Mouse (Mus musculus) forebrain, embryonic 16.5 days (tissue): Measurements from ENCODE around the gene Mrln. TPM values are rescaled to one million over a fixed set of nuclear protein-coding genes. Genes with fewer than 3 reads are reported as not detected.
A peak's percentile ranks its signal among the peaks of the same experiment; 100 is the strongest.

Experiments used
- ATAC-seq: fragments of 200-750 bp; cut with Nextera tagmentation; 2 replicates; pipeline ENCODE4 v1.8.0; 2017; ENCODE audit warnings: mild to moderate bottlenecking, moderate library complexity
- H3K27ac ChIP-seq: fragments of 300-500 bp; sonication (generic); 2 replicates; pipeline ENCODE4 v1.5.1; 2014; ENCODE audit warnings: low read length, control low read depth
- H3K27me3 ChIP-seq: fragments of 300-500 bp; sonication (generic); replicated peaks from 2 replicates; pipeline ENCODE4 v1.6.1; 2014; ENCODE audit warnings: low read length; ENCODE audit not compliant: control insufficient read depth, insufficient read depth
- H3K36me3 ChIP-seq: fragments of 300-500 bp; sonication (generic); 2 replicates; pipeline ENCODE4 v1.6.1; 2014; ENCODE audit not compliant: control insufficient read depth, insufficient read depth
- H3K4me1 ChIP-seq: fragments of 300-500 bp; sonication (generic); replicated peaks from 2 replicates; pipeline ENCODE4 v1.6.1; 2014; ENCODE audit warnings: low read length; ENCODE audit not compliant: control insufficient read depth, insufficient read depth
- H3K4me2 ChIP-seq: fragments of 300-500 bp; sonication (generic); 2 replicates; pipeline ENCODE4 v1.6.1; 2014; ENCODE audit warnings: mild to moderate bottlenecking, low read length, control low read depth
- H3K4me3 ChIP-seq: fragments of 300-500 bp; sonication (generic); replicated peaks from 2 replicates; pipeline ENCODE4 v1.5.1; 2014; ENCODE audit warnings: mild to moderate bottlenecking, low read length, control low read depth
- H3K9ac ChIP-seq: fragments of 300-500 bp; sonication (generic); replicated peaks from 2 replicates; pipeline ENCODE4 v1.6.1; 2014; ENCODE audit warnings: low read depth, low read length, control low read depth
- H3K9me3 ChIP-seq: fragments of 300-500 bp; sonication (generic); 2 replicates; pipeline ENCODE4 v1.6.1; 2016; ENCODE audit warnings: low read length; ENCODE audit not compliant: control insufficient read depth
- WGBS: fragments of 180-500 bp; shearing (Covaris S2); extraction: QIAGEN DNeasy Blood & Tissue Kit; methylation state at CpG from one replicate; pipeline ENCODE4 v1.1.7; 2014; 5-methylcytosine and 5-hydroxymethylcytosine counted together
- polyA plus RNA-seq: library from polyadenylated mRNA; unstranded; fragments of >200 nt; fragmentation: Nextera tagmentation; extraction: Ambion mirVana; gene quantifications from 2 replicates; pipeline ENCODE4 v1.2.1, GENCODE M21; 2015

Mrln gene
- polyA plus RNA-seq: not detected in 2 replicates

DNA sequence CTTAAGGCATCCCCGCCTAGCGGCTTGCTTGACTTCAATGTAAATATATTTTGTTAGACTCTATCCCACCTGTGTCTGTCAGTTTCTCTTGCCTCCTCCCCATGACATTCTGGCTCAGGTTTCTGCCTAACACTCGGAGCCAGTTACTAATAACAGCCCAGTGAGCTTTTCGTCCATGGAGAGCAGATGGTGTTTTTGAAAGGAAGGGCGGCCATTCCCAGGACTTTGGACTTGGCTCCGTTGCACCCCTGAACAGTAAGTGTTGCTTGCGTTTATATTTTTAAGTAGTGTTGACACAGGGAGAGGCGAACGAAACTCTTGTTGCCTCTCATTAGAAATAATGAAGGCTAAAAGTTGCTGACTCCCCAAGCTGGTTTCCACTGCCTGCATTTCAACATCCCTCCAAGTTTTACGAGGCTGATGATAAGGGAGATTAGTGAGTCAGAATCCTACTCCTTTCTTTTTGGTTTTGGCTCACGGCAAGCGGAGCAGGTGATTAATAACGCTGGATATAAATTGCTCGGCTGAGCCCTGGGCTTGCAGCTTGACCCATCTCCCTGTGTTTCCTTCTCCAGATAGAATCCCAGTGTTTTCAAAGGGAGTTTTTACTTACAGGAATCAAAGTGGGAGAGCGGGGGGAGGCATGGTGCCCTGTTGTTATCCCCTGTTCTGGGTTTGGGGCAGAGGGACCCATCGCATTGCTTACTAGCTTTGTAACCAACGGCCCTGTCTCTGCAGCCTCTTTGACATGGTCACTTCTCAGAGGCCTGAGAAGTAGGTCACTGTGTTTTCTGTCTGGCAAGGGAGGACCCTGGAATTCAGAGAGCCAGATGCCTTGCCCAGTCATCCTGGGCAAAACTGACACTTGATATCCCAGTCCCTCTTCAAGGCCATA, at the start of gene Mrln:
Gene Mrln, plus strand, starts transcription at position 160 of the 895 bp plus-strand sequence.
- Histone ChIP-seq H3K27ac (no peak within 1 kb of the TSS), H3K4me1 (peaks cover 6% of the 10 kb centered on the region), H3K27me3 (no peaks in the 10 kb centered on the region), H3K9me3 (no peaks in the 10 kb centered on the region), H3K4me3 (no peak within 1 kb of the TSS), H3K9ac (no peak within 1 kb of the TSS), H3K4me2 (no peak within 1 kb of the TSS), H3K36me3 (no peaks in the 10 kb centered on the region)
- ATAC-seq: peak; percentile 43; the same call in 1 of the 2 replicates
- 43% methylated on average over 17 of the region's 17 CpGs for WGBS

DNA sequence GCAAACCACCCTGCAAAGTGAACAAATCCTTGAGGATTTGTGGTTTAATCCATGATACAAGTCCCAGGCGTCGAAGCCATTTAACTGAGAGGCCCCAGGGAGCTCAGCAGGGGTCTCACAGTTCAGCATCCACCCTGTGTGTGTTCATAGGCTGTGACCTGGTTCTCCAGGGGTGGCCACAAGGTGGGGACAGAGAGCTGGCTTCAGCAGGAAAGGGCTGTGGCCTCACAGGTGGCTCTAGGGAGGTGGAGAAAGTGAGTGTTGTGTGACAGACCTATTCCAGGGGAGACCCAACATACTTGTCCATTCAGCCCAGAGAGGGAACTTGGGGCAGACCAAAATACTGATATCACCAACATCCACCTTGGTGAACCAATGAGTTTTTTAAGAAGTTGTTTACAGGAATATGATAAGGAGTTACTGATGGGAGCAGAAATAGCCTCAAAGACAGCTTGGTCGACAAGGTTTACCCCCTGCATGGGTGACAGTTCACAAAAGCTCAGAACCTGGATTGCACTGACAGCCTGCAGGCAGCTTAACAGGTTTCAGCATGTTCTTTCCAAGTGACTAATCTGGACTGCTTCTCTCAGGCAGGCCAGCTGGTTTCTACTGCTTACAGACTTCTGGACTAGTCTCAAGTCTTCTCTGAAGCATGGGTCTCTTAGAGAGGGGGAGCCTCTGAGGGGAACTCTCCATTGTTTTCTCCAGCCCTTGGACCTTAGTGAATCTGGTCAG, 47.9 kb upstream of the Mrln start:
- 70% methylated on average over 3 of the region's 3 CpGs for WGBS
- H3K9ac ChIP-seq: no peak overlapping the region
- no peaks in the 10 kb centered on the region for H3K4me1 ChIP-seq
- H3K27me3 ChIP-seq: no peaks in the 10 kb centered on the region
- no peak overlapping the region for H3K4me3 ChIP-seq
- H3K4me2 ChIP-seq: no peak overlapping the region
- peaks cover 7% of the 10 kb centered on the region; the same call in 1 of the 2 replicates for H3K36me3 ChIP-seq
- no peak for ATAC-seq
- no peaks in the 10 kb centered on the region for H3K9me3 ChIP-seq
- H3K27ac ChIP-seq: no peak overlapping the region

DNA sequence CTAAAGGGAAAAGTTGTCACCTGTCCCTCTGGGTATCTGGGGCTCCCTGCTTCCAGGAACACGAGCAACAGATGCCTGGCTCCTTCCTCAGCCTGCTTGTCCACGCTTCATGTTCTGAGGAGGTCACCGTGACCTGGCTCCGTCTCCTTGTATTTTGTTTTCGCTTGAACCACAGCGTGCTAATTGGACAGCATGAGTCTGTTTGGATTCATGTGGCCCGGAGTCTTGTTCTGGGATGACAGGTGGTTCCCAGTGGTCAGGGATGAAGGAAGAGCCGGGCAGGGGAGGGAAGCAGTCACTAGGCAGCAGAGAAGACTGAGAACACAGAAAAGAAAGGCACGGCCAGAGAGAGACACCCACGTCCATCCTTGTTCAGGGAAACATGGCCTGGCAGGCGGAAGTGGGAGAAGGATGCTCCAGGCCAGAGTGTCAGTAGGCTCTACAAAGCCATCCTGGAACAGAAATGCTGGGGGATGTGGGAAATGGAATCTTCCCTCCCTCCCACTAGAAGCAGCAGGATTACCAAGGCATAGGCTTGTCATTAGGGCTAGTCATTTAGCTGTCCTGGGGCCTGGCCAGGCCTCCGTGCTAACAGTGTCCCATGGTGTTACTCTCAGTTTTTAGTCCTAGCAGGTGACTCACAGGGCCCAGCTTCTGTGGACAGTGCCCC, 44.7 kb upstream of the Mrln start:
- no peak for ATAC-seq
- no peak overlapping the region for H3K27ac ChIP-seq

DNA sequence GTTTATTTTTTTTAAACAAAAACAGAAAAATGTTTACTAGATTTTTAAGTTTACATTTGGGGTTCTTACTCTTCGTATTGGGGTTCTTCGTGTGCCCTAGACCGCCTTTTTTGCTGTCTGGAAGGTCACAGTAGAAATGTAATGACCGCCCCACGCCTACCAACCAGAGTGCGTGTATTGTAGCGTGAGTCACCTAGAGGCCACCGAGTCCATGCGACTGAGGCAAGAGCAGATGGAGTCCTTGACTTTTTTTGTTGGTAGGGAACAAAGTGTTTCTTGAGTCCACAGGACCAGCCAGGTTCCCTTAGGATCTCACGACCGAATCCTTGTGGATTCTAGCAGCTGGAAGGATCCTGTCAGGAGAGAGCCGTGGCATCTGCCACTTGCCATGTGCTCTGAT, 43.7 kb upstream of the Mrln start:
- Histone ChIP-seq H3K27me3 (no peaks in the 10 kb centered on the region), H3K9me3 (no peaks in the 10 kb centered on the region), H3K9ac (no peak overlapping the region), H3K4me1 (peaks cover 7% of the 10 kb centered on the region; the same call in 1 of the 2 replicates), H3K27ac (no peak overlapping the region), H3K36me3 (peaks cover 2% of the 10 kb centered on the region; the same call in 1 of the 2 replicates), H3K4me3 (no peak overlapping the region), H3K4me2 (no peak overlapping the region)
- no peak for ATAC-seq
- 92% methylated on average over 12 of the region's 12 CpGs for WGBS

More for the DNA sequence above, 44.7 kb upstream of the Mrln start:
- Histone ChIP-seq H3K9me3 (no peaks in the 10 kb centered on the region), H3K4me2 (no peak overlapping the region), H3K4me1 (peaks cover 4% of the 10 kb centered on the region; the same call in 1 of the 2 replicates), H3K36me3 (peaks cover 3% of the 10 kb centered on the region; the same call in 1 of the 2 replicates), H3K4me3 (no peak overlapping the region), H3K27me3 (no peaks in the 10 kb centered on the region), H3K9ac (no peak overlapping the region)
- WGBS: 71% methylated on average over 12 of the region's 12 CpGs

DNA sequence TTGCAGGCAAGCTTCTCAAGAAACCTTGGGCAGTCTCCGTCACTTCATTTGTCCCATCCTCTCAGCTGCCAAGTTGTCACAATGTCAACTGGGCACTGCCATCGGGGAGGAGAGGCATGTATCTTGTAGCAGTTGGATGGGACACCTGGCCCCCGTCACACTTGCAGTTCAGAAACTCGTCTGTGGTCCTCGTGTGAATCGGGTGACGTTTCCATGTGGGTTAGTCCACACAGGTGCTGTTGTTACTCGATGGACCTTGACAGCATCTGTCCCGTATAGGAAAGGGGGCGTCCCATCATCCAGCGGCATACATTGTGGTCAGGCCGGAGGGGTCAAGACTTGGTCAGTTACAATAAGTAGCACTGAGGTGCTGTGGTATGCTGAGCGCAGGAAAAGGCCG, 43.0 kb upstream of the Mrln start:
- Histone ChIP-seq H3K4me2 (no peak overlapping the region), H3K4me3 (no peak overlapping the region), H3K4me1 (peaks cover 7% of the 10 kb centered on the region; the same call in 1 of the 2 replicates), H3K36me3 (no peaks in the 10 kb centered on the region), H3K9me3 (no peaks in the 10 kb centered on the region), H3K27me3 (no peaks in the 10 kb centered on the region), H3K27ac (no peak overlapping the region), H3K9ac (no peak overlapping the region)
- WGBS: 93% methylated on average over 14 of the region's 14 CpGs
- no peak for ATAC-seq

DNA sequence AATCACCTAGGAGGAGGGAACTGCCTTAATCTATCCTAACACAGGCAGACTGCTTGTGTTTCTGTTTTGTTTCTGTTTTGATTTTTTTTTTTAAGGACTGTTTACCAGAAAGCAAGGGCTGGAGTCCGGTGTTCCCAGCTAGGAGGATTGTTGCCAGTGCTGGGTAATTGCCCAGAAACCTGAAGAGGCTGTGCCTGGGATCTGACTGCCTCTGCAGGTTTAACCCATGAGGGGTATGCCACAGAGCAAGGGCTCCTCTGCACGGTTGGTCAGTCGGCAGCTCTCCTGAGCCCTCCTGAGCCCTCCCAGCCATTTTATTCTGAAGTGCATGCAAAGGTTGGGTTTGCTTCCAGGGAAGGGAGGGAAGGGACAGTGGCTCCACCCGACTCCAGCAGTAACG, 40.8 kb upstream of the Mrln start:
- Histone ChIP-seq H3K27me3 (no peaks in the 10 kb centered on the region), H3K27ac (no peak overlapping the region), H3K9ac (no peak overlapping the region), H3K4me3 (no peak overlapping the region), H3K36me3 (no peaks in the 10 kb centered on the region; the same call in 1 of the 2 replicates), H3K4me2 (no peak overlapping the region), H3K9me3 (no peaks in the 10 kb centered on the region), H3K4me1 (peaks cover 7% of the 10 kb centered on the region; the same call in 1 of the 2 replicates)
- no peak for ATAC-seq
- 52% methylated on average over 5 of the region's 5 CpGs for WGBS

DNA sequence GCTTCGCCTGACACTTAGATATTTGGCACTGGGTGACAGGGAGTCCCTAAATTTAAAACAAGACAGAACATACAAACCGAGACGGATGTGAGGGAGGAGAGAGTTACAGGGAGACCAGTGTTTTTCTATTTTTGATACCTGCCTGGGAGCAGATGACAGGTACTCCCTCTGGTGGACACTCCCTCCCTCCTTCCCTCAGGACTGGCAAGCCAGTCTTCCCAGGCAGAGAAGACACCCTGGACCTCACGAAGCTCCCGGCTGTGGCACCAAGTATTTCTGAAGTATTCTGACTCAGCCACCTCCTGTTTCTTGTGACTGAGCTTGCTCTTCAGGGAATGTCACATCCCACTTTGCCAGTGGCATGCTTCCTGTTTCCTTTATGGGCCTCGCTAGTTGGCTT, 38.6 kb upstream of the Mrln start:
- Histone ChIP-seq H3K36me3 (no peaks in the 10 kb centered on the region; the same call in 1 of the 2 replicates), H3K4me3 (no peak overlapping the region), H3K4me1 (peaks cover 7% of the 10 kb centered on the region; the same call in 1 of the 2 replicates), H3K4me2 (no peak overlapping the region), H3K27me3 (no peaks in the 10 kb centered on the region), H3K9me3 (no peaks in the 10 kb centered on the region), H3K9ac (no peak overlapping the region), H3K27ac (no peak overlapping the region)
- 77% methylated on average over 6 of the region's 6 CpGs for WGBS
- ATAC-seq: no peak

DNA sequence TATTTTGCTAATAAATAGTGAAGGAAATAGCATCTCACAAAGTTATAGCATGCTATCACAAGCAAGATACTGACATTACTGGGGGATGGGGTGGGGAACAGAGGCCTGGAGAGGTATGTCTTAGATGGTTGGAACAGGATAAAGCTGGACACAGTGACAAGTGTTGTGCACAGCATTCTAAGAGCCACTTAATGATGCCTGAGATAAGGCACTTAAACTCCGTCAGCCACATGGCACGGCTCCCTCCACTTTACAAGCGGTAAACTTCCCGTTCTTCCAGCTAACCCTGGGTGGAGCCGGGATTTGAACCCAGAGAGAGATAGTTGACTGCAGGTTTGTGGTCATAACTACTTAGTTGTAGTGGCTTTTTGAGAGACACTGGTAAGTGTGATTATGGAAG, 38.0 kb upstream of the Mrln start:
- WGBS: 98% methylated on average over 5 of the region's 5 CpGs

More for the DNA sequence above, 38.0 kb upstream of the Mrln start:
- Histone ChIP-seq H3K9ac (no peak overlapping the region), H3K4me1 (peaks cover 7% of the 10 kb centered on the region; the same call in 1 of the 2 replicates), H3K4me2 (no peak overlapping the region), H3K27ac (no peak overlapping the region), H3K9me3 (no peaks in the 10 kb centered on the region), H3K36me3 (no peaks in the 10 kb centered on the region; the same call in 1 of the 2 replicates), H3K27me3 (no peaks in the 10 kb centered on the region), H3K4me3 (no peak overlapping the region)
- ATAC-seq: no peak
